Mouse (Mus musculus) liver, adult (tissue): ENCODE results near the gene Ift22.

Experiments
- GATA4 ChIP-seq: IDR thresholded peaks from 2 replicates; pipeline ENCODE4 v1.6.1; 2014; ENCODE audit warnings: mild to moderate bottlenecking, low read length; ENCODE audit not compliant: insufficient replicate concordance

The Ift22 gene

DNA sequence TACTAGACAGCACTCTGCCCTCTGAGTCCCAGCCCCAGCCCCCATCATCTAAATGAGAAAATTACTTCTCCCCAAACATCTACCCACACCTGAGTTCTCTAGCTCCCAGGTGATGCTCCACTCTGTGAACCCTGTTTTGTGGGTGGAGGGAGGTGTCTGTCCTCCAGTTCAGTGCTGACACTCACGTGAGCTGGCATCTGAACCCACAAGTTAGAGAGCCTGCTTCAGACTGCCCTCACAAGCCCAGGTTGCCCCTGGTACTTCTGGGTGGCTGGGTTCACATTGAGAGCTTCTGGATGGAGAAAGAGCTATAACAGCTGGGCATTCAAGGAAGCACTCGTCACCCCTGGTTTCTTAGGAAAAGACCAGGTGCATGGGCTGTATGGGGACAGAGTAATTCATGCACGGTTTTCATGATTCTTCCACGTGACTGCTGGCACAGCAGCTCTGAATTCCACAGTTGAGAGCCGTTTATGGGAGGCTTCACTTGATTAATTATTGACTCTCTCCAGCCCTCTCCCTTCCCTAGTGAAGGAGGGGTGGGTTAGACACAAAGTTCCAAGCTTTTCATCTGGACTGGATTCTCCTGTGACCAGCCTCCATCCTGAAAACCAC, 51.1 kb downstream of the Ift22 start:
- TF ChIP-seq GATA4 = no peak

DNA sequence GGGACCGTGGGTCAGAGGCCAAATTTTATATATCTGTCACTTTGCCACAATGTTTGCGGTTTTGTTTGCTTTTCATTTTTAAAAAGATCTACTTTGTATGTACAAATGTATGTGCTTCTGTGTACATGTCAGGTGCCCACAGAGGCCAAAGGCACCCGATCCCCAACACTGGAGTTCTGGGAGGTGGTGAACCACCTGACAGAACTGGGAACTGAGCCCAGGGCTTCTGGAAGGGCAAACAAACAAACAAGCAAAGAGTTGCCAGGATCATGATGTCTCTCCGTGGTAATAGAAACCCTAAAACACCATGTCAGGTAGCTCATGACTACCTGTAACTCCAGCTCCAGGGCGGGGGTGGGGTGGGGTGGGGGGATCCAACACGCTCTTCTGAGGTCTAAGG, 52.1 kb downstream of the Ift22 start:
- TF ChIP-seq GATA4 = no peak

DNA sequence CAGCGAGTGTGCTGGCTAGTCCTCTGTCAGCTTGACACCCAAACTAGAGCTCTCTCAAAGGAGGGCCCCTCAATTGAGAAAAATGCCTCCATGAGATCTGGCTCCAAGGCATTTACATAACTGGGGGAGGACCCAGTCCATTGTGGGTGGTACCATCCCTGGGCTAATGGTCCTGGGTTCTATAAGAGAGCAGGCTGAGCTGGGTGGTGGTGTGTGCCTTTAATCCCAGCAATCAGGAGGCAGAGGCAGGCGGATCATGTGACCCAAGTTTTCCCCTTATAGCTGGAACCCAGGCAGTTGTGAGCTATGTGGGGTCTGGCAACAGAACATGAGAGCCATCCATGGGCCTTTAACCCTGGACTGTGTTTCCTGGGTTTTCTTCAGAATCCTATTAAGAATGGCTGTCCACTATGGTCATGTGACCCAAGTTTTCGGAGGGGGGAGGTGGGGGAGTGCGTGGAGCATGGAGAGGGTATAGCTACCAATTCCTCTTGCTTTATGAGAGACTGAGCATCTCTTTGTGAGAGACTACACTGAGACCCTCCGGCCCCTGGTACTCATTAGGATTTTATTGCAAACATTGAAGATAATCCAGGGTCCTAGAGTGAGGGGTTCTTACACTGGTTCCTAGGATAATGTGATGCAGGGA, 53.5 kb downstream of the Ift22 start:
- no peak for TF ChIP-seq GATA4

DNA sequence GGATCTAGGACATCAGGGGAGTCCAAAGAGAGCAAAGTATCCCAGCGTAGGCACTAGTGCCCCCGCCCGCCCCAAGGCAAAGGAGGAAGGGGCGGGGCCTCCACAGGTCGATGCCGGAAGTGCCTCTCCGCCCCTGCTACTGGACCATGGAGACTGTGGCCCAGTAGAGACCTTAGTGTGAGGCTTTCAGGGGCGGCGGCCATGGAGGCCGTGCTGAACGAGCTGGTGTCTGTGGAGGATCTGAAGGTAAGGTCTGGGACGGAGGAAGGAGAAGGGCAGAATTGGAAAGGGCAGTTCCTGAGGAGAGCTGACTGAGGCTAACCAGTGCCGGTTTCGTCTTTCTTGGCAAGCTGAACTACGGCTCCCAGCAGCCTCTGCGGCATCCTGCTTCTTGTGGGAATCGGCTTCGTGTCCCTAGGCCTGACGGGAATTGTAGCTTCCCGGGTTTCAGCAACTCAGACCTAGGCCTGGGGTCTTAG, 54.1 kb downstream of the Ift22 start:
- no peak for TF ChIP-seq GATA4

DNA sequence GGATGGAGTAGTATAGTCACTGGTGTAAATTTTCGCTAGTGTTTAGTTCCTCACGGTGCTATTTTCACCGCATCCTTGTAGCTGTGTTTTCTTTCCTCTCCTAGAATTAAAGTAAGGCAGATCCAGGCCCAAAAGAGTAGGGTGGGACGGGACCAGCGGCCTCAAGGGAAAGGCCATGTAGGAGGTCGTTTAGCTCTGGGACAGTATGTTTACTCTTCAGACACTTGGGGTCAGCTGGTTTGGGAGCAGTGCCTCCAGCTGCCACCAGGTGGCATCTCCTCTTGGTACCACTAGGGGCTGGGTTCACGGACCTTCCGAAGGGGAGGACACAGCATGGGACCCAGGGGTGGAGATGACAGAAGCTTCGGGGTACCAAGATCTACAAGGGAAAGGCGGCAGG, 54.6 kb downstream of the Ift22 start:
- TF ChIP-seq GATA4 = no peak

DNA sequence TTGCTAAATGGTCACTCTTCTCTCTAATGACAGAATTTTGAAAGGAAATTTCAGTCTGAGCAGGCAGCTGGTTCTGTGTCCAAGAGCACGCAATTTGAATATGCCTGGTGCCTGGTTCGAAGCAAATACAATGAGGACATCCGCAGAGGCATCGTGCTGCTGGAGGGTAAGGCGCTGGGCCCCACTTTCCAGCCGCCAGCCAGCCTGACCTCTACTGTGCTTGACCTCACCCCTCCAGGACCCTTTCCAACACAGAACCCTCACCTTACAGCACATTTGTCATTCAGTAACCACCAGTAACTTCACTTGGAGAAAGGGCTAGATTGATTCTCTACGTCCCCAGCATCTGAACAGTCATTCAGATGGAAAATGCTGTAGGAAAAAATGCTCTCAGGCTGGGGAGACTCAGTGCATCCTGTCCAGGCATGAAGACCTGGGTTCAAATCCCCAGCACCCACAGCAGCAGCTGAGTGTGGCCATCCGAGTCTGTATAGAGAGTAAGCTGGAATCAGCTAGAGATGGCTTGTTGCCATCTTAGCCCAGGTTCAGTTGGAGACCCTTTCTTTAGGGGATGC, 55.1 kb downstream of the Ift22 start:
- TF ChIP-seq GATA4 = no peak
